Mouse (Mus musculus) heart, embryonic 12.5 days (tissue): Measurements from ENCODE around the gene Ifngr1. TPM values are rescaled to one million over a fixed set of nuclear protein-coding genes. Genes with fewer than 3 reads are reported as not detected.

Source experiments
- ATAC-seq: fragments of 200-750 bp; cut with Nextera tagmentation; 2 replicates; pipeline ENCODE4 v1.8.0; 2017; ENCODE audit warnings: moderate TSS enrichment, moderate library complexity; ENCODE audit not compliant: insufficient number of reproducible peaks, low FRiP score
- H3K27ac ChIP-seq: fragments of 300-500 bp; sonication (generic); 2 replicates; pipeline ENCODE4 v1.5.1; 2016; ENCODE audit warnings: mild to moderate bottlenecking, moderate library complexity; ENCODE audit not compliant: poor library complexity, severe bottlenecking
- H3K27me3 ChIP-seq: fragments of 300-500 bp; sonication (generic); replicated peaks from 2 replicates; pipeline ENCODE4 v1.6.1; 2016; ENCODE audit warnings: mild to moderate bottlenecking, moderate library complexity
- H3K36me3 ChIP-seq: fragments of 300-500 bp; sonication (generic); 2 replicates; pipeline ENCODE4 v1.6.1; 2016; ENCODE audit warnings: mild to moderate bottlenecking, moderate library complexity
- H3K4me1 ChIP-seq: fragments of 300-500 bp; sonication (generic); replicated peaks from 2 replicates; pipeline ENCODE4 v1.6.1; 2016; ENCODE audit warnings: mild to moderate bottlenecking
- H3K4me2 ChIP-seq: fragments of 300-500 bp; sonication (generic); 2 replicates; pipeline ENCODE4 v1.6.1; 2016; ENCODE audit warnings: mild to moderate bottlenecking, moderate library complexity
- H3K4me3 ChIP-seq: fragments of 300-500 bp; sonication (generic); 2 replicates; pipeline ENCODE4 v1.5.1; 2016; ENCODE audit warnings: mild to moderate bottlenecking
- H3K9ac ChIP-seq: fragments of 300-500 bp; sonication (generic); 2 replicates; pipeline ENCODE4 v1.6.1; 2016; ENCODE audit warnings: mild to moderate bottlenecking, moderate library complexity
- H3K9me3 ChIP-seq: fragments of 300-500 bp; sonication (generic); replicated peaks from 2 replicates; pipeline ENCODE4 v1.6.1; 2016; ENCODE audit warnings: mild to moderate bottlenecking, moderate library complexity
- WGBS: fragments of 180-500 bp; shearing (Covaris S2); methylation state at CpG from one replicate; pipeline ENCODE4 v1.1.7; 2016; 5-methylcytosine and 5-hydroxymethylcytosine counted together
- polyA plus RNA-seq: library from polyadenylated mRNA; unstranded; fragments of >200 nt; fragmentation: Nextera tagmentation; extraction: Ambion mirVana; gene quantifications from 2 replicates; pipeline ENCODE4 v1.2.1, GENCODE M21; 2016

The Ifngr1 gene
- polyA plus RNA-seq, 1 experiment from 2014 or later, result 33.0 TPM

GRCm38 (mm10) chr10:19639630-19640029, 47.9 kb downstream of the Ifngr1 start:
- 97% methylated on average over 1 of the region's 1 CpGs for WGBS

DNA sequence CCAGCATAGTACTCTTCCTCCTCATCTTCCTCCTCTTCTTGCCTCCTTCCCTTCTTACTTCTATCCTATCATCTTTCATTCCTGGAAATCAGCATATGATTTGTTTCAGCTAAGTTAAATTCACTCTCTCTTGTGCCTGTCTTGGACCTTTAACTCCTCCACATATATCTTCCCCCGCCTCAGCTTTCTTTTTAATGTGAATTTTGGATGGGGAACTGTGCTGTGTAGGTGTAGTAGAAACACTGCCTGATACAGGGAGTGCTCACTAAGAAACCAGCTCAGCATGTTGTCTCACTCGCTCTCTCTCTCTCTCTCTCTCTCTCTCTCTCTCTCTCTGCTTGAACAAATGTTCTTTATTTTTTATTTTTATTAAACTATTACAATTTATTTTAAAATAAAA, 53.4 kb downstream of the Ifngr1 start:
- H3K9ac ChIP-seq, result no peak overlapping the region
- WGBS, result 74% methylated on average over 2 of the region's 2 CpGs
- H3K4me3 ChIP-seq, result no peak overlapping the region
- H3K27me3 ChIP-seq, result no peaks in the 10 kb centered on the region
- 0 out of 2 replicates have a peak, but pooled peaks cover 4% of the 10 kb centered on the region for H3K9me3 ChIP-seq
- no peaks in the 10 kb centered on the region for H3K4me1 ChIP-seq
- H3K4me2 ChIP-seq, result no peak overlapping the region
- H3K36me3 ChIP-seq, result no peaks in the 10 kb centered on the region
- ATAC-seq, result no peak
- no peak overlapping the region for H3K27ac ChIP-seq

More at GRCm38 (mm10) chr10:19639630-19640029, 47.9 kb downstream of the Ifngr1 start:
- Histone ChIP-seq H3K4me3 (no peak overlapping the region), H3K27me3 (no peaks in the 10 kb centered on the region), H3K9ac (no peak overlapping the region), H3K36me3 (no peaks in the 10 kb centered on the region), H3K4me2 (no peak overlapping the region), H3K9me3 (no peaks in the 10 kb centered on the region), H3K27ac (no peak overlapping the region), H3K4me1 (no peaks in the 10 kb centered on the region)
- no peak for ATAC-seq

DNA sequence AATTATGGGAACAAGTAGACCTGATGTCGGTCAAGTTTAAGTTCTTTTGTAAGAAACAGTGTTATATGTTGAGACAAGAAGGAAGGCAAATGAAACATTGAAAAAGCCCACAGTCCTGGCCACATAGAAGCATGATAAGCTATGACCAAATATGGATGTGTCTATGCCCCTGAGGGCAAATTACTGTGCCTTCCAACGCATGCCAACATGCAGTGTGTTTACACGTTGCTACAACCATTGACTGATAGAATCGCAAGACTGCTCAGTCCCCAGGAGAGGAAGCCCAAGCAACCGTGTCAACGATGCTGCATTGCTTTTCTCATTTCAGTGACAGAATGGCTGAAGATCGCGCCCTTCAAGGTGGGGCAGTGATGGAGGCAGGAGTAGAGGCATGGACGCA, 65.7 kb downstream of the Ifngr1 start:
- WGBS, result 78% methylated on average over 9 of the region's 9 CpGs

More for the DNA sequence above, 65.7 kb downstream of the Ifngr1 start:
- Histone ChIP-seq H3K27ac (no peak overlapping the region), H3K9me3 (no peaks in the 10 kb centered on the region), H3K4me2 (no peak overlapping the region), H3K27me3 (no peaks in the 10 kb centered on the region), H3K9ac (no peak overlapping the region), H3K36me3 (no peaks in the 10 kb centered on the region), H3K4me3 (no peak overlapping the region), H3K4me1 (no peaks in the 10 kb centered on the region)
- ATAC-seq, result no peak

Other genes starting within 250 kb of the Ifngr1 start
- 0.08 TPM in 1 of 2 replicates, not detected in the other for gene Olig3, start 235.4 kb upstream of the Ifngr1 start, polyA plus RNA-seq
- gene Il22ra2, start 30.0 kb downstream of the Ifngr1 start, polyA plus RNA-seq, result not detected in 2 replicates
- not detected in 2 replicates for gene Il20ra, start 120.6 kb downstream of the Ifngr1 start, polyA plus RNA-seq